In genomic region chr6:22093792-22094191, GRCm38 (mm10) we compare ENCODE assay signal across 22 mouse cellular contexts.
DNase-seq lines count a peak whose midpoint lies in the region; ATAC-seq and TF ChIP-seq lines count a peak whose summit lies in the region.
"Had no signal": no experiment of that assay in that cellular context is flagged by ENCODE, and none has a peak within 500 bp of the region (broad histone marks: within the 10 kb centered on the region; RNA-seq: fewer than 3 reads in every experiment).

No protein-coding gene starts in this region.

- H3K4me2 ChIP-seq in limb, embryonic 12.5 days = no peak overlapping the region
- no peak overlapping the region for H3K4me2 ChIP-seq in limb, embryonic 13.5 days (replicated peaks)
- no peak overlapping the region for H3K4me2 ChIP-seq in limb, embryonic 14.5 days (replicated peaks; ENCODE audit: low read depth, low read length, severe bottlenecking)
- H3K4me2 ChIP-seq: embryonic facial prominence, embryonic 13.5 days; embryonic facial prominence, embryonic 15.5 days; forebrain, embryonic 12.5 days had no signal

- 68% methylated on average over 5 of the region's 5 CpGs for WGBS in limb, embryonic 12.5 days
- 91% methylated on average over 5 of the region's 5 CpGs for WGBS in limb, embryonic 10.5 days
- 49% methylated on average over 5 of the region's 5 CpGs for WGBS in limb, embryonic 13.5 days
- 42% methylated on average over 5 of the region's 5 CpGs for WGBS in limb, embryonic 14.5 days

- ATAC-seq in limb, embryonic 12.5 days (ENCODE audit: insufficient number of reproducible peaks, insufficient read depth, low FRiP score, low TSS enrichment, low read depth) = no peak
- ATAC-seq in limb, embryonic 13.5 days (ENCODE audit: low FRiP score, low read depth) = peak; percentile 75
- ATAC-seq in limb, embryonic 14.5 days (ENCODE audit: low FRiP score, low read depth) = peak; percentile 44; the same call in 1 of the 2 replicates
- no peak for ATAC-seq in megakaryocyte-erythroid progenitor cell, adult 5-6 weeks (replicated peaks; ENCODE audit: low FRiP score, low TSS enrichment, poor library complexity, severe bottlenecking)
- ATAC-seq: forebrain, embryonic 14.5 days; forebrain, embryonic 16.5 days had no signal

- no peak for TF ChIP-seq POLR2A in limb, embryonic 14.5 days (IDR thresholded peaks at IDR 0.05; ENCODE audit: borderline replicate concordance, extremely low read depth, insufficient read depth, insufficient read length)

- no peak overlapping the region for H3K9ac ChIP-seq in limb, embryonic 12.5 days (replicated peaks)
- no peak overlapping the region for H3K9ac ChIP-seq in limb, embryonic 13.5 days
- H3K9ac ChIP-seq in limb, embryonic 14.5 days (ENCODE audit: low read depth, low read length, severe bottlenecking) = no peak overlapping the region
- H3K9ac ChIP-seq: embryonic facial prominence, embryonic 13.5 days; embryonic facial prominence, embryonic 15.5 days; forebrain, embryonic 12.5 days had no signal

- H3K36me3 ChIP-seq in limb, embryonic 12.5 days = peaks cover 63% of the 10 kb centered on the region
- peaks cover 82% of the 10 kb centered on the region for H3K36me3 ChIP-seq in limb, embryonic 10.5 days
- H3K36me3 ChIP-seq in limb, embryonic 13.5 days = peaks cover 44% of the 10 kb centered on the region
- peaks cover 22% of the 10 kb centered on the region for H3K36me3 ChIP-seq in limb, embryonic 14.5 days (ENCODE audit: control insufficient read depth, insufficient read depth, low read length)
- H3K36me3 ChIP-seq: embryonic facial prominence, embryonic 15.5 days; forebrain, embryonic 10.5 days; forebrain, embryonic 12.5 days had no signal

- H3K9me3 ChIP-seq in limb, embryonic 12.5 days = no peaks in the 10 kb centered on the region
- no peaks in the 10 kb centered on the region for H3K9me3 ChIP-seq in limb, embryonic 10.5 days (replicated peaks)
- H3K9me3 ChIP-seq in limb, embryonic 13.5 days = no peaks in the 10 kb centered on the region
- H3K9me3 ChIP-seq in limb, embryonic 14.5 days (ENCODE audit: control insufficient read depth, low read length) = no peaks in the 10 kb centered on the region
- H3K9me3 ChIP-seq: embryonic facial prominence, embryonic 13.5 days; embryonic facial prominence, embryonic 15.5 days; forebrain, embryonic 10.5 days; forebrain, embryonic 12.5 days had no signal

- no peak for DNase-seq in limb, embryonic 10.5 days (ENCODE audit: low spot score)
- DNase-seq in limb, embryonic 14.5 days (ENCODE audit: low spot score) = no peak
- DNase-seq: adrenal gland, adult 2 months; adrenal gland, postnatal 10 days; adrenal gland, postnatal 25 days; cerebellum, adult 11 months; cerebellum, adult 18-20 months; cerebellum, adult 8-10 months; cerebellum, adult 9-11 months; cerebellum, postnatal 14 days; cerebellum, postnatal 36 days; embryo, embryonic 11 days had no signal

- H3K27ac ChIP-seq in limb, embryonic 12.5 days = 0 out of 2 replicates have a peak overlapping the region, but pooled peaks have one; percentile 53
- H3K27ac ChIP-seq in limb, embryonic 10.5 days = no peak overlapping the region
- no peak overlapping the region for H3K27ac ChIP-seq in limb, embryonic 13.5 days
- H3K27ac ChIP-seq in limb, embryonic 14.5 days (replicated peaks; ENCODE audit: low read depth, low read length) = no peak overlapping the region
- H3K27ac ChIP-seq: embryonic facial prominence, embryonic 13.5 days; embryonic facial prominence, embryonic 15.5 days; forebrain, embryonic 10.5 days; forebrain, embryonic 12.5 days had no signal

- H3K4me3 ChIP-seq in limb, embryonic 12.5 days (replicated peaks) = no peak overlapping the region
- H3K4me3 ChIP-seq in limb, embryonic 10.5 days = no peak overlapping the region
- H3K4me3 ChIP-seq in limb, embryonic 13.5 days = no peak overlapping the region
- H3K4me3 ChIP-seq in limb, embryonic 14.5 days (replicated peaks; ENCODE audit: low read length) = no peak overlapping the region
- H3K4me3 ChIP-seq: embryonic facial prominence, embryonic 13.5 days; embryonic facial prominence, embryonic 15.5 days; erythroblast, embryonic 14.5 days; forebrain, embryonic 10.5 days; forebrain, embryonic 12.5 days had no signal

- H3K4me1 ChIP-seq in limb, embryonic 12.5 days (replicated peaks) = peaks cover 5% of the 10 kb centered on the region; the same call in 1 of the 2 replicates
- no peaks in the 10 kb centered on the region for H3K4me1 ChIP-seq in limb, embryonic 10.5 days
- peaks cover 7% of the 10 kb centered on the region; the same call in 1 of the 2 replicates for H3K4me1 ChIP-seq in limb, embryonic 13.5 days
- H3K4me1 ChIP-seq in limb, embryonic 14.5 days (ENCODE audit: control insufficient read depth, insufficient read depth, low read length) = no peaks in the 10 kb centered on the region
- H3K4me1 ChIP-seq: embryonic facial prominence, embryonic 13.5 days; embryonic facial prominence, embryonic 15.5 days; forebrain, embryonic 10.5 days; forebrain, embryonic 12.5 days had no signal

- H3K27me3 ChIP-seq in limb, embryonic 12.5 days = no peaks in the 10 kb centered on the region
- no peaks in the 10 kb centered on the region for H3K27me3 ChIP-seq in limb, embryonic 10.5 days (ENCODE audit: low read depth, poor library complexity, severe bottlenecking)
- no peaks in the 10 kb centered on the region for H3K27me3 ChIP-seq in limb, embryonic 13.5 days
- H3K27me3 ChIP-seq in limb, embryonic 14.5 days (ENCODE audit: control insufficient read depth, insufficient read depth, low read length) = no peaks in the 10 kb centered on the region
- H3K27me3 ChIP-seq: embryonic facial prominence, embryonic 13.5 days; embryonic facial prominence, embryonic 15.5 days; forebrain, embryonic 12.5 days had no signal

Comparison
In these comparisons a context has a peak if more than half of its experiments do, and no peak if none do; other contexts are left out.
1. ATAC-seq: peak in limb, embryonic 13.5 days (single experiment) and limb, embryonic 14.5 days (single experiment); none in limb, embryonic 12.5 days (single experiment) and megakaryocyte-erythroid progenitor cell, adult 5-6 weeks (single experiment).